Mouse (Mus musculus) lung, adult 2 months (tissue): ENCODE measurements around the gene Dqx1. TPM values are rescaled to one million over a fixed set of nuclear protein-coding genes. Genes with fewer than 3 reads are reported as not detected.

Experiments
- DNase-seq: peaks from one replicate; pipeline ENCODE4 v3.0.0; 2022
- H3K4me1 ChIP-seq: fragments of 200-500 bp; 2 replicates; pipeline ENCODE4 v1.6.1; 2011; ENCODE audit warnings: low read length; ENCODE audit not compliant: control insufficient read depth, insufficient read depth
- H3K4me3 ChIP-seq: fragments of 200-500 bp; replicated peaks from 2 replicates; pipeline ENCODE3; 2011; ENCODE audit warnings: low read depth, mild to moderate bottlenecking, control low read depth, low read length; ENCODE audit errors: extremely low read depth
- CTCF ChIP-seq: fragments of 200-500 bp; IDR thresholded peaks from 2 replicates; pipeline ENCODE4 v1.5.1; 2011; ENCODE audit warnings: mild to moderate bottlenecking, low read length, control low read depth; ENCODE audit not compliant: insufficient read depth
- POLR2A ChIP-seq: fragments of 200-500 bp; IDR thresholded peaks from 2 replicates; pipeline ENCODE4 v1.6.1; 2011; ENCODE audit warnings: low read depth, mild to moderate bottlenecking, control low read depth, low read length, borderline replicate concordance; ENCODE audit errors: extremely low read depth
- WGBS: fragments of 180-500 bp; shearing (Covaris S2); methylation state at CpG from one replicate; pipeline ENCODE4 v1.1.7; 2018; 5-methylcytosine and 5-hydroxymethylcytosine counted together
- polyA plus RNA-seq: library from polyadenylated mRNA; depleted of rRNA; stranded (reverse); fragments of >200 nt; gene quantifications from 2 replicates; pipeline ENCODE4 v1.2.3, GENCODE M21; 2012

The Dqx1 gene
- polyA plus RNA-seq, 1 experiment: 4.3 TPM

DNA sequence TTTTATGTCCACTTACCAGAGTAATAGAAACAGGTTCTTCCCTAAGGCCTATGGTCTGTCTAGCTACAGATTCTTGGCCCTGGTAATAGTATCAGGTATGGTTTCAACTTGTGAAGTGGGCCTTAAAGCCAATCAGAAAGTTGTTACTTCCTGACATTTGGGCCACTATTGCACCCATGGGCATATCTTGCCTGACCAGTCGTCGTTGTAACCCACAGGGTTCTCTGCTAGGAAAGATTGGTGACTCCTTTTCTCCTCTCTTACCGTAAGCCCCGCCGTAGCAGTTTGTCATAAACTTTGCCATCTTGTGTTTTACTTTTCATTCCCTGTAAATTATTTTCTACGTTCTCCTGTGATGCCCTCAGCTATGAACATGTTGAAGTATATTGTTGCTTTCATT, 37.5 kb upstream of the Dqx1 start:
- TF ChIP-seq POLR2A (no peak), CTCF (no peak)
- Histone ChIP-seq H3K4me1 (peaks cover 6% of the 10 kb centered on the region), H3K4me3 (no peak overlapping the region)
- DNase-seq: no peak
- 89% methylated on average over 6 of the region's 6 CpGs for WGBS

DNA sequence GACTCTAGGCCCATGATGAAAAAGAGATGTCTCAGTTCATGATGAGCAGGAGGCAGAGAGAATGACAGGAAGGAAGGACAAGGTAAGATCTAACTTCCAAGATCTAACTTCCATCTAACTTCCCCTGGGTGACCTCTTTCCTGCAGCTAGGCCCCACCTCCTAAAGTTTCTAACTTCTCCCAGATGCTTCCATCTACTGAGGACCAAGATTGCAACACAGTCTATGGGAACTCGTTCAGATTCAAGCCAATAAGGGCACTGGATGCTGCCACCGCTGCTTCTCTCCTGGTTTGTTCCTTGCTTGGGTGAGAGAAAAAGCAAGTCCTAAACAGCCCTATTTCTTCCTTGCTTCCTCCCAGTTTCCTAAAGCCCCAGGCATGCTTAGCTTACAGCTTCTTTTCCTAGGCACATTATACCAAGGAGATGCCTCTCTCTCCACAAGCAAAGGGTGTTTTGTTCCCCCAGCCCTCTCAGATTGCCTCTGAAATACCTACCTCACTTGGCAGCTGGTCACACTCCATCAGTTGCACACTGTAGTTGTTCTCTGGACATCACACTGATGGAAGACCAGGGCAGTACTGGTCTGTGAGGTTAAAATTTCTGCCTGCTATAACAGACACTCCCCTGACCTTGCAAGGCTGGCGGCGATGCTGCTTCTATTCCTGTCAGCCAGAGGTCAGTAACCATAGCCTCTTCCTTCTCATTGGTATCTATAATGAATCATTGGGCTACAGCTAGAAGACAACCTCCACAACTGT, 36.6 kb upstream of the Dqx1 start:
- no peak for DNase-seq
- 68% methylated on average over 4 of the region's 4 CpGs for WGBS
- TF ChIP-seq CTCF (no peak), POLR2A (no peak)
- no peak overlapping the region for H3K4me3 ChIP-seq
- H3K4me1 ChIP-seq: peaks cover 5% of the 10 kb centered on the region; the same call in 1 of the 2 replicates

DNA sequence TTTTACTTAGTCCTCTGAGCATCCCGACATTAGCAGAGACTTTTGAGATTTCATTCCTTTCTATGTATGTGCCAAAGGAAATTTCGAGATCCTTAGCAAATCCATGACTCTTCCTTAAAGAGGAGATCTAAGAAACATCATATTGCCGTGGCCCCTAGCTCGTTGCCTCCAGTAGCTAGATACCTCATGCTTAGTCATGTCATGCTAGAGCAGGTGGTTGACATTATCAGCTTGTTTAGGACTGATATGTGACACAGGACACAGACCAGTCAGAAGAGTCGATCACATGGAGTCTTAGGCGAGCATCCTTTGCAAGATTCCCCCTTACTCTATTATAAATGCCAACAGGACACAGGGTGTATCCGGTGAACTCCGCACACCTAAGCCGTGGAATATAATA, 34.6 kb upstream of the Dqx1 start:
- H3K4me3 ChIP-seq: no peak overlapping the region
- TF ChIP-seq CTCF (no peak), POLR2A (no peak)
- no peaks in the 10 kb centered on the region; the same call in 1 of the 2 replicates for H3K4me1 ChIP-seq
- DNase-seq: no peak
- WGBS: 87% methylated on average over 9 of the region's 9 CpGs

DNA sequence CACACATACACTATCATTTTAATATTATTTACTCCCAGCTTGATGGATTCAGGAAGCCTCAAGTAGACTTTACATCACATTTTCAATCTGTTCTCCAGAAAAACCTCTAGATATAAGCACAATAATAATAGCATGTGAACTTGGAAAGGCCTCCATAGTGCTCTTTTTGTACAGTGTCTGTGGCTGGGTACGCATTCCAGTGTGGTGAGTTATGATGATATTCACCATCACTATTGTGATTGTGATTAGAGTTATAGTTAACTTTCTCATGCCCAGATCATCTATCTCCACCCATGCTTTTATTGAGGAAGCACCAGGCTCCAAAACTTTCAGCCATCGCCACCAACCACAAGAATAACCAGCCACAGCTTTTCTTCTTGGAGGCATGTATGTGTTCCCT, 33.9 kb upstream of the Dqx1 start:
- 91% methylated on average over 2 of the region's 2 CpGs for WGBS
- TF ChIP-seq CTCF: no peak
- no peak for TF ChIP-seq POLR2A
- no peaks in the 10 kb centered on the region; the same call in 1 of the 2 replicates for H3K4me1 ChIP-seq
- H3K4me3 ChIP-seq: no peak overlapping the region
- no peak for DNase-seq

DNA sequence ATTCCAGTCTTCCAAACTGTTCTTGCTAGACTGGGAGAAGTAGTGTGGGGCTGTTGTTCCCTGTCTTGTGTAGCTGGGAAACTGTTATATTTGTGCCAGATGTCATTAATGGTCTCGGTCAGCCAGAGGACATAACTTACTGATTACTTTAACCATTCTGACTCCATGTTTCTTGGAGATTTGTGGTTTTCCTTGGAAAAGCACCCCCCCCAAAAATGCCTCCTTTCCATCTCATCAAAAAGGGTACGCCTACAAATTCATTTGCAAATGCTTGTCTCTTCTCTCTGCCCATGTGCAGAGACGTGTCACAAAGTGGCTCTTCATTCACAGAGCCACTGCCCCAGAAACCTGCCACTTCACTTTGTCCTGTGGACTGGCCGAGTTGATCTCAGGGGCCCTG, 33.2 kb upstream of the Dqx1 start:
- WGBS: 57% methylated on average over 4 of the region's 4 CpGs
- TF ChIP-seq CTCF: no peak
- no peak for TF ChIP-seq POLR2A
- no peak for DNase-seq
- Histone ChIP-seq H3K4me1 (no peaks in the 10 kb centered on the region; the same call in 1 of the 2 replicates), H3K4me3 (no peak overlapping the region)

DNA sequence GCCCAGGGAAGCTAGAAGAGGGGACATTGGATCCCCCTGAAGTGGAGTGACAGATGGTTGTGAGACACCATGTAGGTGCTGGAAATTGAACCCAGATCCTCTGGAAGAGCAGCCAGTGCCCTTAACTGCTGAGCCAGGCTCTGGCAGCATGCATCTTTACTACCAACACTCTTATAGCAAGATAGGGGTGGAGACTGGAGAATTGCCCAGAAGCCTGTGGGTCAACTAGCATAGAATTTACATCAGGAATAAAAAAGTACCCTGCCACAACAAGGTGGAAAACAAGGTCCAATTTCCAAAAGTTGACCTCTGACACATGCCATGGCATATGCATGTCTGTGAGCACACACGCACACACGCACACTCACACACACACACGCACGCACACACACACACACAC, 32.4 kb upstream of the Dqx1 start:
- no peak for TF ChIP-seq CTCF
- no peak for TF ChIP-seq POLR2A
- 100% methylated on average over 1 of the region's 4 CpGs for WGBS
- Histone ChIP-seq H3K4me3 (no peak overlapping the region), H3K4me1 (no peaks in the 10 kb centered on the region; the same call in 1 of the 2 replicates)
- DNase-seq: no peak

DNA sequence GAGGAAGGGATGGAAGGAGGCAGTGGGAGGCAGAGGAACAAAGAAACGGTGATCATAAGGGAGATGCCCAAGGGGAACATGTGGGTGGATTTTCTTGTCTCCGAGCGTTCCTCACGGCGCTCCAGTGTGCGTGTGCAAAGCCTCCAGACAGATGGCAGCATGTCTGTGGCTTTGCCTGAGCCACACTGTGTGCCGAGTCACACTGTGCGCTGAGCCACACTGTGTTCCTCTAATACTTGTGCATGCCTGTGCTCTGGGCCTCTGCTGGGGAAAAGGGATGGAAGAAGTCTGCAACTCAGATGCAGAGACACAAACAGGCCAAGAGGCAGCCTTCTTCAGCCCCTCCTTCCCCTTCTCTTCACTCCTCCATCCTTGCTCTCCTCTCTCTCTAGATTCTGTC, 30.4 kb upstream of the Dqx1 start:
- 83% methylated on average over 8 of the region's 8 CpGs for WGBS
- Histone ChIP-seq H3K4me3 (no peak overlapping the region), H3K4me1 (no peaks in the 10 kb centered on the region; the same call in 1 of the 2 replicates)
- TF ChIP-seq CTCF (no peak), POLR2A (no peak)
- DNase-seq: no peak

DNA sequence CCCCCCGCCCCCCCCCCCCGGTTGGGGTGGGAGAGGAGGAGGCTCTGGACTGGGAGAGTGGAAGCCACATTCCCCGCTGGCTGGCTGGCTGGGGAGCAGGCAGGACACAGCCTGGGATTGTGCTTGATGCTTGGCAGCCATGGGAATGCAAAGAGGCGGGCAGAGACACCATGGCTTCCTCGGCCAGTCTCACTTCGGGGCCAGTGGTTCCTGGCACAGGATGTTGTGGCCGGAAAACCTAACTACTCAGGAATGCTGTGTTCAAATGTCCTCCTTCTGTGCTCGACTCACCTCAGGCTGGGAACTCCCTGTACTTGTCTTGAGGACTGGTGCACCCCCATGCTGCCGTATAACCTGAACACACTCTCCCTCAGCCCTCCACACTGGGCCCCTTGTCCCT, 29.9 kb upstream of the Dqx1 start:
- TF ChIP-seq CTCF (no peak), POLR2A (no peak)
- Histone ChIP-seq H3K4me3 (no peak overlapping the region), H3K4me1 (no peaks in the 10 kb centered on the region; the same call in 1 of the 2 replicates)
- WGBS: 25% methylated on average over 8 of the region's 9 CpGs
- no peak for DNase-seq

DNA sequence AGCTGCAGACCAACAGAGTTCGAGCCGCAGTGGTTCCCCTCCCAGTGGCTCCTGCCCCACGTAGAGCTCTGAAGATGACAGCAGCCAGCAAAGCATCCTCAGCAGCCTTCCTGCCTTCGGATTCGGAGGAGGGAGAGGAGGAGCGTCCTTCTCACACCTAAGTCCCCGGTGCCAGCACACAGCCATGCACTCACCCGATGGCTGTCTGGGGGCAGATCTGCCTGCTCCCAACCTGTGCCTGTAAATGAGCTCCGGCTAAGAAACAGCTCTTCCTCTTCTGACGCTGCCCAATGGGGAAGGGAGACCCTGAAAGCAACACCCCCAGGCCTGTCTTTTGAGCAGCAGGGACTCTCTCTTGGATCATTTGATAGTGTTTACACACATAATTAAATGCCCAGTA, 27.9 kb upstream of the Dqx1 start:
- no peak for DNase-seq
- WGBS: 61% methylated on average over 10 of the region's 10 CpGs
- Histone ChIP-seq H3K4me3 (no peak overlapping the region), H3K4me1 (no peaks in the 10 kb centered on the region; the same call in 1 of the 2 replicates)
- no peak for TF ChIP-seq POLR2A
- no peak for TF ChIP-seq CTCF

DNA sequence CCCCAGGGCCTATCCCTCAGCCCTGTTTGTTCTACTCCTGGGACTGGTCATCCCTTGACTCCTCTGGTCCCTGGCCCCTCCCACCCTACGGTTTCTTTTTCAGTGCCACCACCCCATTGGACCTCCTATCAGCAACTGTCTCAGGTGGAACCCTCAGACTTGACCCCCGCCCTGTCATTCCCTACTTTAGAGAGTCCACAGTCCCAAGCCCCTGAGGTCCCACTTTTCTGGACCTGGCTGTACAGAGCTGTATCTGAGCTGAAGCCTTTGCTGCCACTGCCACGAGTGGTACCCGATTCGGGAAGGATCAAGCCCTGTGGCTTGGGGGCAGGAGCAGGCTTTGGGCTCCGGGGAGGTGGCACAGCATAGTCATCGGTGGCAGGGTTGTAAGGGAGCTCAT, 26.5 kb upstream of the Dqx1 start:
- 84% methylated on average over 7 of the region's 7 CpGs for WGBS
- TF ChIP-seq CTCF (no peak), POLR2A (no peak)
- no peak overlapping the region for H3K4me3 ChIP-seq
- H3K4me1 ChIP-seq: no peaks in the 10 kb centered on the region; the same call in 1 of the 2 replicates
- DNase-seq: no peak
